Mouse (Mus musculus) olfactory bulb, adult 2 months (tissue): ENCODE measurements around the gene Mdc1. TPM values are rescaled to one million over a fixed set of nuclear protein-coding genes. Genes with fewer than 3 reads are reported as not detected.

Experiments
- H3K27ac ChIP-seq: fragments of 200-500 bp; 2 replicates; pipeline ENCODE4 v1.5.1; 2012; ENCODE audit warnings: low read depth, low read length; ENCODE audit not compliant: insufficient read depth
- H3K4me1 ChIP-seq: fragments of 200-500 bp; 2 replicates; pipeline ENCODE4 v1.6.1; 2012; ENCODE audit warnings: low read length; ENCODE audit not compliant: control insufficient read depth, insufficient read depth
- H3K4me3 ChIP-seq: fragments of 200-500 bp; 2 replicates; pipeline ENCODE4 v1.5.1; 2012; ENCODE audit warnings: mild to moderate bottlenecking, low read depth, low read length, moderate library complexity; ENCODE audit not compliant: insufficient read depth
- CTCF ChIP-seq: fragments of 200-500 bp; IDR thresholded peaks from 2 replicates; pipeline ENCODE4 v1.5.1; 2012; ENCODE audit warnings: low read depth, mild to moderate bottlenecking, low read length, moderate library complexity; ENCODE audit not compliant: insufficient read depth
- POLR2A ChIP-seq: fragments of 200-500 bp; IDR thresholded peaks from 2 replicates; pipeline ENCODE4 v1.6.1; 2012; ENCODE audit warnings: mild to moderate bottlenecking, low read depth, low read length, moderate library complexity; ENCODE audit not compliant: insufficient read depth
- WGBS: fragments of 180-500 bp; shearing (Covaris S2); methylation state at CpG from one replicate; pipeline ENCODE4 v1.1.7; 2018; 5-methylcytosine and 5-hydroxymethylcytosine counted together
- polyA plus RNA-seq: library from polyadenylated mRNA; stranded (reverse); fragments of >200 nt; gene quantifications from 2 replicates; pipeline ENCODE4 v1.2.4, GENCODE M21; 2012; ENCODE audit warnings: low replicate concordance; ENCODE audit not compliant: missing spikeins, insufficient read depth, insufficient read length

The Mdc1 gene
- polyA plus RNA-seq, 1 experiment = 41.3 TPM

DNA sequence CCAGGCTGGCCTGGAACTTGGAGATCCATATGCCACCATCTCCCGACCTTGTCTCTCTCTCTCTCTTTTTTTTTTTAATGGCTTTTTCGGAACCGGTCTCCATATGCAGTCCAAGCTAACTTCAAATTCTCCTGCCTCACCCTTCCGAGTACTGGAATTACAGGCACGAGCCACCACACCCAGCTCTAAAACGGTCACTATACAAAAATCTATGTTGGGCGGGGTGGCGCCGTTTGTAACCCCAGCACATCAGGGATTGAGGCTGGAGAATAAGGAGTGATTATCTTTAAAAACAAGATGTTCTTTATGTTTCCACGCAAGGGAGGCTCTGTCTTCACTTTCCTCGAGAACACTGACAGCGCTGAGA lies 19.5 kb downstream of the Mdc1 start:
- WGBS = 5% methylated on average over 12 of the region's 12 CpGs
- peak overlapping the region; percentile 60 for H3K4me3 ChIP-seq
- TF ChIP-seq POLR2A = no peak
- no peak for TF ChIP-seq CTCF
- peaks cover 9% of the 10 kb centered on the region; the same call in 1 of the 2 replicates for H3K4me1 ChIP-seq
- no peak overlapping the region for H3K27ac ChIP-seq

DNA sequence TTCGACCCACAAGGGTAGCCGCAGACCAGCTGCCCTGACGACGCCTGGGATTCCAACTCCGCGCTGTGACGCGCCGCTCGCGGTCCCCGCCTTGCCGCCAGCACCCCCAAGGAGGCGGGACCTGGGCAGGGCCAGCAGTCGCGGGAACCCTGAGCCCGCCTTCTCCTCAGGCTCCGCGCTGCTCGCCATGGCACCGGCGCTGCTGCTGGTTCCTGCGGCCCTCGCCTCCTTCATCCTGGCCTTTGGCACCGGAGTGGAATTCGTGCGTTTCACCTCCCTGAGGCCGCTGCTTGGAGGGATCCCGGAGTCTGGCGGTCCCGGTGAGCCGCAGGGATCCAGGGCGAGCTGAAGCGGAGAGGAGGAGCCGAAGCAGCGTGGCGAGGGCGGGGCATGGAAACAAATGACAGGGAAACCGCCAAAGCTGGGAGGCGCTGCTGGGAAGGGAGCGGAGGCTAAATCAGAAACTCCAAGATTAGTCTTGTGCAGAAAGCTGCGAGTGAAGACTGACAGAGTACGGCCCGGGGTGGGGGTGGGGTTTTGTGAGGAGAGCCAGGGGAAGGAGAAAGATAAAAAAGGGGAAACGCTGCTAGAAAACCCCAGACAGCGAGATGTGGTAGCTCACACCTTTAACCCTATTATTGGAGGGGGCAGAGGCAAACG lies 20.0 kb downstream of the Mdc1 start, which contains the start of gene Nrm:
TSS of gene Nrm (plus strand) at position 121 of the 660 bp plus-strand sequence.
- Histone ChIP-seq H3K4me3 (peak within 1 kb of the TSS; percentile 60), H3K27ac (peak within 1 kb of the TSS; percentile 29; the same call in 1 of the 2 replicates), H3K4me1 (peaks cover 10% of the 10 kb centered on the region; the same call in 1 of the 2 replicates)
- TF ChIP-seq CTCF = peak; percentile 44; the same call in 1 of the 2 replicates
- peak; percentile 67; the same call in 1 of the 2 replicates for TF ChIP-seq POLR2A
- under 1% methylated on average over 47 of the region's 47 CpGs for WGBS

DNA sequence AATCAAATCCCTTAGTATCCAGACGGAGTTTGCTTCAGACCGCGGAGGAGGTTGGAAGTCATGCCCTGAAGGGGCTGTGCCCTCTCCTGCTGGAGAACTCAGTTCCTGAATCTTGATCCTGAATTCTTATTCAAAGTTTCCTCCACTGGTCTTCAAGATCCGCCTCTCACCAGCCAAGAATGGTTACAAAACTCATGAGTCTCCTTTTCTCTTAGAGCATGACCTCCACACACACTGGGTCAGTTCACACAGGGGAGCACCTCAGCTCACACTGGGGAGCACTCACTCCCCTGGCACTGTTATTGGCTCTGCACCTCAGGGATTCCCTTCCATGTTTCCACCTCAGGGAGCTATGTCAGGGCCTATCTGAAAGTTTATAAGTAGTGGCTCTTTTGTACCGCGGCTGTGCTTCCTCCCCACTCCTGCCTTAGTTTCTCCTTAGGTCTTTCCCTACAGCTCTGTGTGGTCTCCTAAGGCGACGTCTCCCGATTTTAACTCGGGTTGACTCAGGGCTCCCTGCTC lies 23.6 kb downstream of the Mdc1 start:
- WGBS = 35% methylated on average over 10 of the region's 10 CpGs
- no peak overlapping the region for H3K27ac ChIP-seq
- TF ChIP-seq CTCF (no peak), POLR2A (no peak)

DNA sequence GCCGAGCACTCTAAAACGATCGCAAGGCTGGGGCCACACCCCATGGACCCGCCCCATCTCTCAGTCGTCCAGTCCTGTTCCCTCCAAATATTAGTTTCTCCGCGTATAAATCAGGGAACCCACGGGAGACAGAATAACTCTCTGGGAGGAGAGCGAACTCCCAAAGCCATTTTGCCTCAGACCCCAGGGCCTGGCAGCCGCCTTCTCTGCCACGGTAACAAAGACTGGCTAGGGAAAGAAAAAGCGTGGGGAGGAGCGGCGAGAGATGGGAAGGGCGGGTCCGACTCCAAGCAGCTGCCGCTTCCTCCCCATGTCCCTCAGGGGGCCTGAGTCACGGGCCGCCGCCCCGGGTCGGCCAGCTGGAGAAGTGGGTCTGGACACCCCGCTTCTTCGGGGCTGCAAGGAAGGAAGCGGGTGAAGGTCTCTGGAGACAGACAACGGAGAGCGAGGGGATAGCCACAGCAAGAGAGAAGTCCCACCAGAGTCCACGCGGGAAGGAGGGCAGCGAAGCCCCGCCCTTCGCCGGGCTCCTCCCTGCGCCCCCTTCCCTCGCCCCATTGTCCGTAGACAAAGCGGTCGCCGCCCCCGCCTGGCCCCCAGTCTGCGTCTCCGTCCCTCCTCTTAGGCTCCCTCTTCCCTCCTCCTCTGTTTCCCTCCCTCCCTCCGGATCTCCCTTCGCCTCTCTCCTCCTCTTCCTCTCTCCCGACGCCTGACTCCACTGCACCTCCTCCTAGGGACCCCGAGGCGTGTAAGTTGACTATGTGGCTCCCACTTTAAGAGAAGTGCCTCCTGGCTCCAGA lies 24.4 kb downstream of the Mdc1 start, which contains the start of gene Ppp1r18:
TSS of gene Ppp1r18 (plus strand) at position 113 of the 800 bp plus-strand sequence.
- Histone ChIP-seq H3K4me1 (peaks cover 47% of the 10 kb centered on the region), H3K4me3 (peak within 1 kb of the TSS; percentile 53), H3K27ac (peak within 1 kb of the TSS; percentile 29)
- WGBS = under 1% methylated on average over 47 of the region's 48 CpGs
- TF ChIP-seq POLR2A = no peak
- no peak for TF ChIP-seq CTCF

More for the DNA sequence above, 23.6 kb downstream of the Mdc1 start:
- Histone ChIP-seq H3K4me3 (no peak overlapping the region), H3K4me1 (peaks cover 40% of the 10 kb centered on the region)

DNA sequence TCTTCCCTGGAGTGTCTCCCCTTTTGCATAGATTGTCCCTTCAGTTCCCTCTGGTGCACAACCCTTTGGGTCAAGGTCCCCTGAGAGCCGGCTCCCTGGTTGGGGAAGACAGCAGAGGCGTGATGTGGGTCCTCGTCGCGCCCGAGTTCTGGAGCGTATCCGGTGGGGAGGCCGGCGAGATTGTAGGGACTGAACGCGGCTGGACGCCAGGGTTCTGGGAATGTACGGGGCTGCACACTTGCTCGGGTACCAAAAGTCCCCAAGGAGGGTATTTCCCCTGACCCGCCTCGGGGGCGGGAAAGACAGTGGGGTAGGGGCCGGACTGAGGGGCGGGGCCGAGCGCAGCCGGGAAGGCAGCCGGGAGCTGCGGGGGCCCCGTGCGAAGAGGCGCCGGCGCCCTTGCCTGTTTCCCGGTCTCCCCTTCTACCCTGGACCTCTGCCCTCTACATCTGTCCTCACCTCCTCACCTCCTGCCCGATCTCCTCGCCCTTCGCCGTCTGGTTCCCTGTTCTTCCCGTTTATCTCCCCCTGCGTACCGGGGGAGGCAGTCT lies 25.0 kb downstream of the Mdc1 start:
- Histone ChIP-seq H3K27ac (peak overlapping the region; percentile 75), H3K4me1 (peaks cover 47% of the 10 kb centered on the region), H3K4me3 (peak overlapping the region; percentile 53)
- no peak for TF ChIP-seq CTCF
- no peak for TF ChIP-seq POLR2A
- WGBS = under 1% methylated on average over 38 of the region's 38 CpGs

DNA sequence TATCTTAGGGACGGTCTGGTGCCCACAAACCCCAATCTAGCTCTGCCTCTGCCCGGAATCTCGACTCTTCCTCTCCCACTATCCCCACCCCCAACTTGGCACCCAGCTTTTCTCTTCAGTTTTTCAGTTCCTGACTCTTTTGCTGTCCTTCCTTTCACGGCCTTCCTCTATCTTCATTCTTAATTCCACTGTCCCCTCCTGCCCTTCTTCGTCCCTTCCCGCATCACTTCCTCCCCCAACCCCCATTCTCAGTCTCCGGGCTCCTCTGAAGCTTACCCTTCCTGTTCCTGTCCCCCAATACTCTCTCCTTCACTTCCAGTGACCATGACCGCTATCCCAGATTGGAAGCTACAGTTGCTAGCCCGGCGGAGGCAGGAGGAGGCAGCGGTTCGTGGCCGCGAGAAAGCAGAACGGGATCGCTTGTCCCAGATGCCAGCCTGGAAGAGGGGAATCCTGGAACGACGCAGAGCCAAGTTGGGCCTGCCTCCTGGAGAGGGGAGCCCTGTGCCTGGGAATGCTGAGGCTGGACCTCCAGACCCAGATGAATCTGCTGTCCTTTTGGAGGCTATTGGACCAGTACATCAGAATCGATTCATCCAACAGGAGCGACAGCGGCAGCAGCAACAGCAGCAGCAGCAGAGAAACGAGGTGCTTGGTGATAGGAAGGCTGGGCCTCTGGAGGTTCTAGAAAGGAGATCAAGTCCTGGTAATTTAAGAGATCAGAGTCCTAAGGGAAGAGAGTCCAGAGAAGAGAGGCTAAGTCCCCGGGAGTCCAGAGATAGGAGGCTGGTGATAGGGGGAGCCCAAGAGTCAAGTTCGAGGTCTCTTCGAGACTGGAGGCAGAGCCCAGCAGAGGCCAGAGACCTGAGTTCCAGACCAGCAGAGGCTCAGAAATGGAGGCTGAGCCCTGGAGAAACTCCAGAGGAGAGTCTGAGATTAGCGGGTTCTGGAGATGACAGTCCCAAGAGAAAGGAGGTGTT lies 25.9 kb downstream of the Mdc1 start:
- no peak for TF ChIP-seq CTCF
- TF ChIP-seq POLR2A = no peak
- WGBS = 27% methylated on average over 26 of the region's 26 CpGs
- peaks cover 47% of the 10 kb centered on the region for H3K4me1 ChIP-seq
- peak overlapping the region; percentile 53 for H3K4me3 ChIP-seq
- peak overlapping the region; percentile 75 for H3K27ac ChIP-seq

DNA sequence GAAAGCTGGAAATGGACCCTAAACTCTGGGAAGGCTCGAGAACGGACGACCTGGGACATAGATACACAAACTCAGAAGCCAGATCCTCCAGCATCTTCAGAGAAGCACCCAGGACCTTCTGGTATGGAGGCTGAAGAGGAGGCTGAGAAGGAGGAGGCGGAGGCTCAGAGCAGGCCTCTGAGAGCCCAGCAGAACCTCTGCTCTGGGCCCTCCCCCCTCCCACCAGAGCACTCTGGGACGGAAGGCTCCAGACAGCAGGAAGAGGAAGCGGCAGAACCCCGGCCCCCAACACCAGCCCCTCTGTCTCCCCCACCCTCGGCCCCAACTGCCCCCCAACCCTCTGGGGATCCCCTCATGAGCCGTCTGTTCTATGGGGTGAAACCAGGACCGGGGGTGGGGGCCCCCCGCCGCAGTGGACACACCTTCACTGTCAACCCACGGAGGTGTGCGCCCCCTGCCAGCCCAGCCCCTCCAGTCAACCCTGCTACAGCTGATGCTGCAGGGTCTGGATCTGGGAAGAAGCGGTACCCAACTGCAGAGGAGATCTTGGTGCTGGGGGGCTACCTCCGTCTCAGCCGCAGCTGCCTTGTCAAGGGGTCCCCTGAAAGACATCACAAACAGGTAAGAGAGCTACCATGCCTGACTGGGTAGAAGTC lies 27.0 kb downstream of the Mdc1 start:
- H3K4me1 ChIP-seq = peaks cover 47% of the 10 kb centered on the region
- 43% methylated on average over 17 of the region's 17 CpGs for WGBS
- TF ChIP-seq POLR2A (no peak), CTCF (no peak)
- H3K4me3 ChIP-seq = peak overlapping the region; percentile 53
- peak overlapping the region; percentile 17; the same call in 1 of the 2 replicates for H3K27ac ChIP-seq

DNA sequence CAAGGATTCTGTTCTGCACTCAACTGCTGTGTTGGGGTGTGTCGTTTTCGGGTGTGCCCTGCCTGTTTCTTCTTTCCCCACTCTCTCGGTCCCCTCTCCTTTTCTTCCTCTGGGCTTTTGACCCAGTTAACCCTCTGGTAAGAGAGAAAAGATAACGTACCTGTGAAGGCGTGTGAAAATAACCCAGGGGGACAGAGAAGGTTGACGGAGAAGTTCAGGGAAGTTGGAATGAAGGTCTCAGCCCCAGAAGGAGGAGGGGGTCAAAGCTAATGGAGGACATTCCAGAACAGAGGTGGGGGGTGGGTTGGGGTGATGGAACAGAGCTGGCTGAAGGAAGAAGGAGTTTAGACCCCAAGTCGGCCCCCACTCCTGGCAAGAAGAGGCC lies 27.6 kb downstream of the Mdc1 start:
- Histone ChIP-seq H3K4me1 (peaks cover 51% of the 10 kb centered on the region), H3K27ac (peak overlapping the region; percentile 17; the same call in 1 of the 2 replicates), H3K4me3 (peak overlapping the region; percentile 53)
- no peak for TF ChIP-seq POLR2A
- no peak for TF ChIP-seq CTCF
- 17% methylated on average over 7 of the region's 7 CpGs for WGBS
